Mouse (Mus musculus) testis, adult 2 months (tissue): ENCODE data around the gene Ccdc106. TPM values are rescaled to one million over a fixed set of nuclear protein-coding genes. Genes with fewer than 3 reads are reported as not detected.

Experiments used
- H3K27ac ChIP-seq: fragments of 200-500 bp; 2 replicates; pipeline ENCODE4 v1.5.1; 2012; ENCODE audit warnings: low read depth, low read length; ENCODE audit not compliant: control insufficient read depth, insufficient read depth
- H3K27me3 ChIP-seq: fragments of 200-500 bp; 2 replicates; pipeline ENCODE4 v1.6.1; 2012; ENCODE audit warnings: mild to moderate bottlenecking, low read length, moderate library complexity; ENCODE audit not compliant: control insufficient read depth, insufficient read depth
- H3K36me3 ChIP-seq: fragments of 200-500 bp; 2 replicates; pipeline ENCODE4 v1.6.1; 2012; ENCODE audit warnings: mild to moderate bottlenecking, low read length; ENCODE audit not compliant: control insufficient read depth, insufficient read depth
- H3K4me1 ChIP-seq: fragments of 200-500 bp; 2 replicates; pipeline ENCODE4 v1.6.1; 2012; ENCODE audit warnings: low read length; ENCODE audit not compliant: control insufficient read depth, insufficient read depth
- H3K4me3 ChIP-seq: fragments of 200-500 bp; 2 replicates; pipeline ENCODE4 v1.5.1; 2012; ENCODE audit warnings: low read depth, mild to moderate bottlenecking, low read length, moderate library complexity, mixed read lengths; ENCODE audit not compliant: control insufficient read depth
- CTCF ChIP-seq: fragments of 200-500 bp; IDR thresholded peaks from 2 replicates; pipeline ENCODE4 v1.5.1; 2012; ENCODE audit warnings: low read depth, mild to moderate bottlenecking, inconsistent platforms, low read length, moderate library complexity; ENCODE audit not compliant: control insufficient read depth, insufficient read depth, insufficient replicate concordance
- POLR2A ChIP-seq: fragments of 200-500 bp; IDR thresholded peaks from 2 replicates; pipeline ENCODE4 v1.6.1; 2012; ENCODE audit warnings: low read depth, mild to moderate bottlenecking, inconsistent platforms, low read length, moderate library complexity; ENCODE audit not compliant: control insufficient read depth
- polyA plus RNA-seq: library from polyadenylated mRNA; depleted of rRNA; stranded (reverse); fragments of >200 nt; gene quantifications from 2 replicates; pipeline ENCODE4 v1.2.3, GENCODE M21; 2012

Gene Ccdc106
- polyA plus RNA-seq, 1 experiment, result 7.9 TPM

DNA sequence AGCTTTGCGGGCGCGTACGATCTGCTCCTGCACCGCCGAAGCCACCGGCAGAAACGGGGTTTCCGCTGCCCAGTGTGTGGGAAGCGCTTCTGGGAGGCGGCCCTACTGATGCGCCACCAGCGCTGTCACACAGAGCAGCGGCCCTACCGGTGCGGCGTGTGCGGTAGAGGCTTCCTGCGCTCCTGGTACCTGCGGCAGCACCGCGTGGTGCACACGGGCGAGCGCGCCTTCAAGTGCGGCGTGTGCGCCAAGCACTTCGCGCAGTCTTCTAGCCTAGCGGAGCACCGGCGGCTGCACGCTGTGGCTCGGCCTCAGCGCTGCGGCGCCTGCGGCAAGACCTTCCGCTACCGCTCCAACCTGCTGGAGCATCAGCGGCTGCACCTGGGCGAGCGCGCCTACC, 11.1 kb downstream of the Ccdc106 start:
- peaks cover 17% of the 10 kb centered on the region for H3K4me1 ChIP-seq
- H3K36me3 ChIP-seq, result no peaks in the 10 kb centered on the region
- TF ChIP-seq CTCF (no peak), POLR2A (no peak)
- no peak overlapping the region for H3K27ac ChIP-seq
- H3K4me3 ChIP-seq, result peak overlapping the region; percentile 35
- no peaks in the 10 kb centered on the region for H3K27me3 ChIP-seq

GRCm38 (mm10) chr7:5033818-5034217, 13.5 kb downstream of the Ccdc106 start, which contains the start of gene 4632433K11Rik:
4632433K11Rik (plus strand) TSS chr7:5034118.
- Histone ChIP-seq H3K4me3 (no peak within 1 kb of the TSS), H3K4me1 (peaks cover 17% of the 10 kb centered on the region), H3K27me3 (no peaks in the 10 kb centered on the region), H3K27ac (no peak within 1 kb of the TSS), H3K36me3 (no peaks in the 10 kb centered on the region)
- no peak for TF ChIP-seq POLR2A
- TF ChIP-seq CTCF, result no peak

DNA sequence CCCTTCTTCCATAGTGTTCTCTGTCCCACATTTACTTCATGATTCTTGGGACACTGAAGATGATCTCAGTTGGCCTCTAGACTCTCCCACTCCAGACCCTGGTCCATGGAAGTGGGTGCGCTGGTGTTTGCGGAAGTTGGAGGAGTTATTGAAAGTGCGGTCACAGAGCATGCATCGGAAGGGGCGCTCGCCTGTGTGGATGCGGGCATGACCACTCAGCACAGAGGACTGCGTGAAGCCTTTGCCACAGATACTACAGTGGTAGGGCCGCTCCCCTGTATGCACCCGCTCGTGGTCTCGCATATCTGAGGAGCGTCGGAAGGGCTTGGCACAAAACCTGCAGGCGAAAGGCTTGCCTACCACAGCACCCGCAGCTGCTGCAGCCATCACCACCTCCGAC, 15.3 kb downstream of the Ccdc106 start:
- peaks cover 6% of the 10 kb centered on the region for H3K4me1 ChIP-seq
- no peak for TF ChIP-seq CTCF
- TF ChIP-seq POLR2A, result no peak
- H3K36me3 ChIP-seq, result no peaks in the 10 kb centered on the region
- no peaks in the 10 kb centered on the region for H3K27me3 ChIP-seq
- H3K27ac ChIP-seq, result no peak overlapping the region
- H3K4me3 ChIP-seq, result no peak overlapping the region

GRCm38 (mm10) chr7:5036136-5036535, 15.8 kb downstream of the Ccdc106 start:
- no peak overlapping the region for H3K4me3 ChIP-seq
- peaks cover 3% of the 10 kb centered on the region for H3K4me1 ChIP-seq
- TF ChIP-seq CTCF, result no peak
- no peak for TF ChIP-seq POLR2A
- no peak overlapping the region for H3K27ac ChIP-seq
- no peaks in the 10 kb centered on the region for H3K27me3 ChIP-seq
- H3K36me3 ChIP-seq, result no peaks in the 10 kb centered on the region

DNA sequence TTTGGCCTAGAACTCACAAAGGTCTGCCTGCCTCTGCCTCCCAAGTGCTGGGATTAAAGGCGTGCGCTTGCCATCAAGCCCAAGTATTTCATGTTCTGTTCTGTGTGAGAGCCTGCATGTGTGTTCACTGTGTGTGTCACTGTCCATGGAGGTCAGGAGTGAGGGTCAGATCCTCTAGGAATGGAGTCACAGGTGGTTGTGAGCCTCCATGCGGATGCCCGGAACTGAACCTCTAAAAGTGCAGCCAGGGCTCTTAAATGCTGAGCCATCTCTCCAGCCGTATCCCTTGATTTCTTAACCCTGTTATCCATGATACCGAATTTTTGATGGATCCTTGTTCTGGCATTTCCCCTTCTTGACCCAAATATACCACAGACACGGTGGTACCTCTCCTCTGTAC, 16.7 kb downstream of the Ccdc106 start:
- Histone ChIP-seq H3K27me3 (no peaks in the 10 kb centered on the region), H3K4me3 (no peak overlapping the region), H3K4me1 (no peaks in the 10 kb centered on the region; the same call in 1 of the 2 replicates), H3K36me3 (no peaks in the 10 kb centered on the region), H3K27ac (no peak overlapping the region)
- no peak for TF ChIP-seq POLR2A
- TF ChIP-seq CTCF, result no peak

GRCm38 (mm10) chr7:5037467-5037866, 17.1 kb downstream of the Ccdc106 start:
- Histone ChIP-seq H3K36me3 (no peaks in the 10 kb centered on the region), H3K27me3 (no peaks in the 10 kb centered on the region), H3K4me3 (peak overlapping the region; percentile 92; the same call in 1 of the 2 replicates), H3K4me1 (no peaks in the 10 kb centered on the region; the same call in 1 of the 2 replicates), H3K27ac (no peak overlapping the region)
- TF ChIP-seq POLR2A, result no peak
- TF ChIP-seq CTCF, result no peak

DNA sequence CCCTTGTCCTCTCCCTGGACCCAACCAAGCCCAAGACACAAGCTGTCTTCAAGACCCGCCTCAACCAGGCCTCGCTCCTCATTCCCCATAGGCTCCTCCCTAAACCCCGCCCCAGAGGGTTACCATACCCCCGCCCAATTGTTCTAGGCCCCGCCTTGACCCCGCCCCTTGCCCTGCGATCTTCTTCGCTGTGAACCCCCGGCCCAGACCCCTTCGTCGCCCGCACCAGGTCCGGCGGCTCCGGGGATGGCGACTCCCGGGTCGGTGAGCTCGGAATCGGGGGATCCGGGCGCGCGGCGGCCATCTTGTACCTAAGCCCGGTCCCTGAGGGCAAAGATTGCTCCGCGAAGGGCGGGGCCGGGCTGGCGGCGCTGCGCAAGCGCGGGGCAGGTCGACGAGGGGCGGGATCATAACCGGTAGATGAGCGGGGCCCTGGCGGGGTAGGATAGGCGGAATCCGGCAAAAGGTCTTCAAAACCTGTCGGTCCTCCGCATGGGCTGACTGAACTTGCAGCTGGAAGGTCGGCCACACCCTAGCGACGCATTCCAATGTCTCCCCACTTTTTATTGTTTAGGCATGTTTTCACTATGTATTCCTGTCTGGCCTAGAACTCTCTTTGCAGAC, 17.9 kb downstream of the Ccdc106 start, which contains the start of gene Zfp784:
Gene Zfp784 (minus strand): TSS at position 338 of the 624 bp plus-strand sequence.
- H3K27ac ChIP-seq, result peak within 1 kb of the TSS; percentile 88
- H3K4me1 ChIP-seq, result no peaks in the 10 kb centered on the region; the same call in 1 of the 2 replicates
- TF ChIP-seq CTCF, result no peak
- peak; percentile 49 for TF ChIP-seq POLR2A
- H3K4me3 ChIP-seq, result peak within 1 kb of the TSS; percentile 92
- H3K27me3 ChIP-seq, result no peaks in the 10 kb centered on the region
- no peaks in the 10 kb centered on the region for H3K36me3 ChIP-seq

DNA sequence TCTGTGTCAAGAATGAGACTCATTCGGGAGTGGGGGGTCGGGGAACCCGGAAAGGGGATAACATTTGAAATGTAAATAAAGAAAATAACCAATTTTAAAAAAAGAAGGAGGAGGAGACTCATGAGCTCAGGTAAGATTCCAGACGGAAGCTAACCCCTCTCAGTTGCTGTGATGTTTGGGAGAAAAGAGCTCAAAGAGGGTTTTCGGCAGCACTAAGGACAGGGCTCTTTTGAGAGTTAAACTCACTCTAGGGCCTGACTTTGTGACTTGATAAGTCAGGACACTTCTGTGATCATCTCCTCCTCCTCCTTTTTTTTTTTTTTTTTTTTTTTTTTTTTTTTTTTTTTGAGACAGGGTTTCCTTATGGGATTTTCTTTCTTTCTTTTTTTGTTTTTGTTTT, 18.6 kb downstream of the Ccdc106 start:
- H3K36me3 ChIP-seq, result no peaks in the 10 kb centered on the region
- no peak for TF ChIP-seq CTCF
- no peak for TF ChIP-seq POLR2A
- no peaks in the 10 kb centered on the region; the same call in 1 of the 2 replicates for H3K4me1 ChIP-seq
- peak overlapping the region; percentile 92 for H3K4me3 ChIP-seq
- peak overlapping the region; percentile 88 for H3K27ac ChIP-seq
- no peaks in the 10 kb centered on the region for H3K27me3 ChIP-seq
